Comparison of ENCODE assay signal across 22 mouse cellular contexts in the genomic region with DNA sequence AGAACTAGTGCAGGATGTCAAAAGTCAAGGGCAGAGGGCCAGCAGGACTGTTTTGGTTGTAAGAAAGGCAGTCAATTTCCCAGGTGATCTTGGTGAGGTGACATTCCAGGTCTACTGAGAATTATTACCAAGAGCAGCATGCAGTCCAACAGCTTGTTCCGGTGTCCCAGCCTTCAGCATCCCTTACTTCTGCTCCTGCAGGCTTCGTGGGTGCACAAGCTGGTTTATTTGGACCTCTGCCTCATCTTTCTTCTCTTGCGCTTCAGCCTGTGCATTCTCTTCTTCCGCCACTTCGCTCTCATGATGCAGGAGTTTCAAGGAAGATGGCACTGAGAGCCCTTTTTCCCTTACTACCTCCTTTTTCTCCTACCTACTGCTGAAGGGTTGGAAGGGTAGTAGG. TPM values are rescaled to one million over a fixed set of nuclear protein-coding genes. Genes with fewer than 3 reads are reported as not detected.
A peak's percentile ranks its signal among the peaks of the same experiment; 100 is the strongest.
DNase-seq lines count a peak whose midpoint lies in the region; ATAC-seq and TF ChIP-seq lines count a peak whose summit lies in the region.
"Had no signal": no experiment of that assay in that cellular context is flagged by ENCODE, and none has a peak within 500 bp of the region (broad histone marks: within the 10 kb centered on the region; RNA-seq: fewer than 3 reads in every experiment).

No protein-coding gene starts in this region.

- H3K9me3 ChIP-seq in kidney, postnatal 0 days (replicated peaks; ENCODE audit: low read length): no peaks in the 10 kb centered on the region
- H3K9me3 ChIP-seq: embryonic facial prominence, embryonic 12.5 days; forebrain, embryonic 12.5 days; G1E; heart, embryonic 13.5 days; hindbrain, embryonic 13.5 days had no signal

- no peaks in the 10 kb centered on the region for H3K27me3 ChIP-seq in kidney, postnatal 0 days (ENCODE audit: insufficient read depth, low read length)
- no peaks in the 10 kb centered on the region for H3K27me3 ChIP-seq in kidney, adult 2 months (replicated peaks; ENCODE audit: control insufficient read depth, insufficient read depth, low read length)
- H3K27me3 ChIP-seq: embryonic facial prominence, embryonic 12.5 days; forebrain, embryonic 12.5 days; heart, embryonic 13.5 days; hindbrain, embryonic 13.5 days had no signal

- no peak overlapping the region for H3K27ac ChIP-seq in kidney, postnatal 0 days
- H3K27ac ChIP-seq in kidney, adult 2 months (ENCODE audit: insufficient read depth, low read depth, low read length): no peak overlapping the region
- H3K27ac ChIP-seq: embryonic facial prominence, embryonic 12.5 days; forebrain, embryonic 12.5 days; gastrocnemius, adult 2 months; heart, embryonic 13.5 days; hindbrain, embryonic 13.5 days; hindbrain, postnatal 0 days had no signal

- no peak for TF ChIP-seq POLR2A in kidney, adult 2 months (IDR thresholded peaks at IDR 0.05; ENCODE audit: low read depth, low read length)

- no peaks in the 10 kb centered on the region for H3K4me1 ChIP-seq in kidney, postnatal 0 days (replicated peaks; ENCODE audit: insufficient read depth, low read length)
- peaks cover 2% of the 10 kb centered on the region; the same call in 1 of the 2 replicates for H3K4me1 ChIP-seq in kidney, adult 2 months (ENCODE audit: control insufficient read depth, insufficient read depth, low read length)
- H3K4me1 ChIP-seq: embryonic facial prominence, embryonic 12.5 days; forebrain, embryonic 12.5 days; heart, embryonic 13.5 days; hindbrain, embryonic 13.5 days had no signal

- no peak overlapping the region for H3K4me3 ChIP-seq in kidney, postnatal 0 days (replicated peaks; ENCODE audit: low read depth, low read length)
- no peak overlapping the region for H3K4me3 ChIP-seq in kidney, adult 2 months (ENCODE audit: insufficient read depth, low read depth, low read length)
- H3K4me3 ChIP-seq: embryonic facial prominence, embryonic 12.5 days; forebrain, embryonic 12.5 days; gastrocnemius, adult 2 months; heart, embryonic 13.5 days; hindbrain, embryonic 13.5 days had no signal

- WGBS in kidney, postnatal 0 days: 43% methylated on average over 5 of the region's 5 CpGs
- WGBS in kidney, adult 2 months: 66% methylated on average over 5 of the region's 5 CpGs

- no peak for ATAC-seq in kidney, postnatal 0 days (replicated peaks; ENCODE audit: low FRiP score, low read depth)
- ATAC-seq: CD4-positive, CD25-positive, alpha-beta regulatory T cell, adult 4 months; forebrain, embryonic 16.5 days; hindbrain, postnatal 0 days had no signal

- no peak for TF ChIP-seq CTCF in kidney, postnatal 0 days (IDR thresholded peaks at IDR 0.05; ENCODE audit: low read depth)
- no peak for TF ChIP-seq CTCF in kidney, adult 2 months (conservative IDR thresholded peaks at IDR 0.05; ENCODE audit: insufficient read depth, insufficient read length, low read depth, low read length)

- H3K4me2 ChIP-seq in kidney, postnatal 0 days (ENCODE audit: low read length): no peak overlapping the region
- H3K4me2 ChIP-seq: embryonic facial prominence, embryonic 12.5 days; forebrain, embryonic 12.5 days; heart, embryonic 13.5 days; hindbrain, embryonic 13.5 days had no signal

- H3K36me3 ChIP-seq in kidney, postnatal 0 days (ENCODE audit: insufficient read depth, low read length): no peaks in the 10 kb centered on the region
- H3K36me3 ChIP-seq in kidney, adult 2 months (ENCODE audit: control insufficient read depth, insufficient read depth, low read length): no peaks in the 10 kb centered on the region
- H3K36me3 ChIP-seq: embryonic facial prominence, embryonic 12.5 days; forebrain, embryonic 12.5 days; hindbrain, embryonic 13.5 days had no signal

- H3K9ac ChIP-seq in kidney, postnatal 0 days (ENCODE audit: low read depth, low read length): no peak overlapping the region
- H3K9ac ChIP-seq: embryonic facial prominence, embryonic 12.5 days; forebrain, embryonic 12.5 days; heart, embryonic 13.5 days; hindbrain, embryonic 13.5 days had no signal

- peak; percentile 6 for DNase-seq in adrenal gland, postnatal 10 days
- no peak for DNase-seq in adrenal gland, adult 8-10 months
- peak; percentile 22 to 36 for DNase-seq in cerebellum, postnatal 10 days
- DNase-seq in cerebellum, adult 11 months: no peak
- peak; percentile 38 for DNase-seq in kidney, postnatal 0 days (ENCODE audit: low spot score)
- no peak for DNase-seq in kidney, adult 2 months
- DNase-seq in right cerebral cortex, adult 18-20 months: peak; percentile 28
- no peak for DNase-seq in right cerebral cortex, adult 2 months (ENCODE audit: low spot score in 2 of 2)
- DNase-seq: B cell, adult 2 months; cerebellum, adult 9-11 months; gastrocnemius, adult 2 months; gastrocnemius, postnatal 25 days; heart, postnatal 4 days; kidney, adult 11 months had no signal

RNA-seq across cellular contexts. Expression of gene Nabp1, which starts 15.2 kb away (rescaled TPM):
- 10 to 100 TPM; 27.4 to 27.9 TPM for total RNA-seq in adrenal gland, postnatal 10 days (2021)
- total RNA-seq in adrenal gland, adult 8-10 months (2022): 10 to 100 TPM; 18.5 to 45.8 (median 28.5) TPM
- 37.7 and 42.6 TPM in 2 replicates for polyA plus RNA-seq in kidney, postnatal 0 days (2015; fragmentation: Nextera tagmentation; extraction: Ambion mirVana)
- 28.6 and 33.1 TPM in 2 replicates for polyA plus RNA-seq in kidney, adult 2 months (2012; rRNA removed)

Comparison
In these comparisons a context has a peak if more than half of its experiments do, and no peak if none do; other contexts are left out.
1. DNase-seq: peak in adrenal gland, postnatal 10 days (single experiment), cerebellum, postnatal 10 days (2 of 2), kidney, postnatal 0 days (single experiment) and right cerebral cortex, adult 18-20 months (single experiment); none in adrenal gland, adult 8-10 months (single experiment), cerebellum, adult 11 months (single experiment), kidney, adult 2 months (single experiment) and right cerebral cortex, adult 2 months (0 of 2).